Mouse (Mus musculus) midbrain, embryonic 15.5 days (tissue): ENCODE measurements around the gene Chst8. TPM values are rescaled to one million over a fixed set of nuclear protein-coding genes. Genes with fewer than 3 reads are reported as not detected.

ENCODE experiments used
- ATAC-seq: fragments of 200-750 bp; cut with Nextera tagmentation; replicated peaks from 2 replicates; pipeline ENCODE4 v1.8.0; 2017; ENCODE audit warnings: moderate TSS enrichment
- H3K27ac ChIP-seq: fragments of 300-500 bp; sonication (generic); 2 replicates; pipeline ENCODE4 v1.5.1; 2015; ENCODE audit warnings: mild to moderate bottlenecking, inconsistent platforms
- H3K27me3 ChIP-seq: fragments of 300-500 bp; sonication (generic); replicated peaks from 2 replicates; pipeline ENCODE4 v1.6.1; 2015; ENCODE audit warnings: inconsistent platforms
- H3K36me3 ChIP-seq: fragments of 300-500 bp; sonication (generic); replicated peaks from 2 replicates; pipeline ENCODE4 v1.6.1; 2015; ENCODE audit warnings: inconsistent platforms
- H3K4me1 ChIP-seq: fragments of 300-500 bp; sonication (generic); 2 replicates; pipeline ENCODE4 v1.6.1; 2015; ENCODE audit warnings: inconsistent platforms
- H3K4me2 ChIP-seq: fragments of 300-500 bp; sonication (generic); 2 replicates; pipeline ENCODE4 v1.6.1; 2015; ENCODE audit warnings: inconsistent platforms, mild to moderate bottlenecking, moderate library complexity
- H3K4me3 ChIP-seq: fragments of 300-500 bp; sonication (generic); 2 replicates; pipeline ENCODE4 v1.5.1; 2015; ENCODE audit warnings: mild to moderate bottlenecking, inconsistent platforms
- H3K9ac ChIP-seq: fragments of 300-500 bp; sonication (generic); 2 replicates; pipeline ENCODE4 v1.6.1; 2015; ENCODE audit warnings: mild to moderate bottlenecking, inconsistent platforms
- H3K9me3 ChIP-seq: fragments of 300-500 bp; sonication (generic); 2 replicates; pipeline ENCODE4 v1.6.1; 2016; ENCODE audit warnings: inconsistent platforms
- WGBS: fragments of 180-500 bp; shearing (Covaris S2); methylation state at CpG from one replicate; pipeline ENCODE4 v1.1.7; 2015; ENCODE audit warnings: mixed read lengths; 5-methylcytosine and 5-hydroxymethylcytosine counted together
- polyA plus RNA-seq: library from polyadenylated mRNA; unstranded; fragments of >200 nt; fragmentation: Nextera tagmentation; extraction: Ambion mirVana; gene quantifications from 2 replicates; pipeline ENCODE4 v1.2.1, GENCODE M21; 2015

Gene Chst8
- polyA plus RNA-seq, 1 experiment from 2014 or later, result 17.1 TPM

DNA sequence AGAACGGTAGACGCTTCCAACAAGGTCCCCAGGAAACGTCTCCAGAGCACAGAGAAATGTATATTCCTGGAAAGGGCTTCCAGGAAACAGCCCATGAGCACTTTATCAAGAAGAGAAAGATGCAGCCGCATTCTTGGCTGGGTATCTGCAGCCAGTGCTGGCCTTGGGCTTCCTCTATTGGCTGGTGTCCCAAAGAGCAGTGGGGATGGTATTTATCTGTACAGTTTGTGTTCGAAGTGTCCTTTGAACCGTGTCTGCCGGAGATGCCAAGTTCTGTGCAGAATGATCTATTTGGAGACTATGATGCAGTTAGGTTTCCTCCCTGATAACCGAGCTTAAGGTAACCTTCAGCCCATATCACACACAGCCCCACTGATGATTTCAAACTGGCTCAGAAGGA is 43.0 kb downstream of the Chst8 start:
- H3K9me3 ChIP-seq, result no peaks in the 10 kb centered on the region
- peaks cover 24% of the 10 kb centered on the region for H3K4me1 ChIP-seq
- H3K27ac ChIP-seq, result no peak overlapping the region
- no peak overlapping the region for H3K9ac ChIP-seq
- no peaks in the 10 kb centered on the region for H3K27me3 ChIP-seq
- no peak overlapping the region for H3K4me2 ChIP-seq
- ATAC-seq, result no peak
- no peak overlapping the region for H3K4me3 ChIP-seq
- H3K36me3 ChIP-seq, result no peaks in the 10 kb centered on the region
- 77% methylated on average over 8 of the region's 8 CpGs for WGBS

DNA sequence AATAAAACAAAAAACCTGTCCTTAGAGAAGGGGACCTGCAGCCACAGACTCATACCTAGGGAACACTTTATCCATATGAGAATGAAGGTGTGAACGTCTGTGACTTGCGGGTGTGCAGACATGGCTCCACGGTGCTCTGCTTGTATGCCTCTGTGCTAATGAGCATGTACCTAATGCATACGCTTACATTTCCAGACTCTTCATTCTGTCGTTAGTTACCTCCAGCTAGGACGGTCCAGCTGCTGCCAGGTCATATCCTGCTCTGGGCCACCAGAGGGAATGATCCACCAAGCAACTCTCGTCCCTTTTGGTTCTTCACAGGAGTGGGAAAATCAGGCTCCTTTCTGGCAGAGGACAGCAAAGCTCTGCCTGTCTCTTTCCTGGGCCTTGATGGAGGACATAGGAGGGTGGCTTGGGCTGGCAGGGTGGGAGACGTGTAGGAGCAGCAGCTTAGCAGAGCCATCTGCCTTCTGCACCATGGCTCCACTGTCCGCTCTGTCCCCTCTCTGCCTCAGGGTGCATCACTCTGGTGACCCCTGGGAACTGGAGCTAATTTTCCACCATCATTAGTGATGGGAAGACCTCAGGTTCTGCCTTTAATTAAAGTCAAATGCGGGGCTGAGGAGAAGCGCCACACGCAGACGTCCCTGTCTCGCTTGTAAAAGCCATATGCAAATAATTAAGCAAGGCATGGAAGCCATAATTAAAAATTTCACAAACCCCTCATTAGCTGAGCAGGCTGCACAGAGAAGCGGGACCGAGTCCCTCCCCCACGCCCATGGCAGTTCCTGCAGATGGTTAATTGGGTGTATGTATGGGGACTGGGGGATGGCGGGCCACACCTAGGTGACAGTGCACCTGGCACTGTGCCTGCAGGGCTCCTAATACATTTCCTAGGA is 48.0 kb downstream of the Chst8 start:
- Histone ChIP-seq H3K9me3 (no peaks in the 10 kb centered on the region), H3K4me1 (peaks cover 17% of the 10 kb centered on the region), H3K4me2 (no peak overlapping the region), H3K36me3 (no peaks in the 10 kb centered on the region), H3K27ac (peak overlapping the region; percentile 70), H3K9ac (no peak overlapping the region), H3K27me3 (no peaks in the 10 kb centered on the region), H3K4me3 (no peak overlapping the region)
- WGBS, result 44% methylated on average over 18 of the region's 18 CpGs
- ATAC-seq, result peak; percentile 67; the same call in 1 of the 2 replicates

DNA sequence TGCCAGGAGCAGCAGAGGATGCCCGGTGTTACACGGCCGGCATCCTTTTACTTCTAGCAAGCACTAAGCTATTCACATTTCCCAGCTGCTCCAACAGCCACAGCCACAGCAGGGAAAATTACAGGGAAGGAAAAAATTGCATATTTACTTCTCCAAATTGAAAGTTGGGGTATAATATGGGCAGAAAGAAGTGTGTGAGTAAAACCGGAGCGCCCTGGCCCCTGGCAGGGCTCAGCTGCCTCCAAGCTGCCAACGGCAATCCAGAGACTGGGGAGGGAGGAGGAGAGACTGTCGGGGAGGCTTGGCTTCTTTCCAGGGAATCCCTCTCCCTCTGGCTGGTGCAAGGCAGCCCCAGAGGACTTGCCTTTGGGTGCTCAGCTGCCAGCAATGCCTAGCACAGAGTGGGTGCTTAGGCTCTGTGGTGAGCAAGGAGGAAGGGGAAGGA is 53.1 kb downstream of the Chst8 start:
- no peaks in the 10 kb centered on the region; the same call in 1 of the 2 replicates for H3K9me3 ChIP-seq
- no peak overlapping the region for H3K9ac ChIP-seq
- no peaks in the 10 kb centered on the region for H3K27me3 ChIP-seq
- no peak overlapping the region for H3K4me2 ChIP-seq
- H3K36me3 ChIP-seq, result no peaks in the 10 kb centered on the region
- peaks cover 21% of the 10 kb centered on the region for H3K4me1 ChIP-seq
- WGBS, result 40% methylated on average over 7 of the region's 7 CpGs
- no peak overlapping the region for H3K4me3 ChIP-seq
- peak overlapping the region; percentile 44; the same call in 1 of the 2 replicates for H3K27ac ChIP-seq
- ATAC-seq, result no peak

DNA sequence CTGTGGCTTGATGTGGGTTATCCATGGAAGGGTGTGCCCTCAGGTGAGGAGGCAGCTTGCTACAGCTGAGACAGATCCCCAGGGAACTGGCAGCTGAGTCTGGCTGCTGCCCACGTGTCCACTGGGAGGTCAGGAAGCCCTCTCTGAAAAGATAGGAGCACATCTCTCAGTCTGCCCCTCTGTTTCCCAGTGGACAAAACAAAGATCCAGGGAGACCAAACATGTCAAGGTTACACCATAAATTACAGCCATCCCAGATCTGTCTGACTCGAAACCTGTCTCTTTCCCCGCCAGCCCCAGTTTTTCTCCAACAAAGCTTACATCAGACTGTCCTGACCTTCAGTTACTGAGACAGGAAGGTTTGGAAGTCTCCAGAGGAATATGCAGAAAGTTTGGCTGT is 53.8 kb downstream of the Chst8 start:
- no peak overlapping the region for H3K4me3 ChIP-seq
- 0 out of 2 replicates have a peak overlapping the region, but pooled peaks have one; percentile 32 for H3K27ac ChIP-seq
- H3K36me3 ChIP-seq, result no peaks in the 10 kb centered on the region
- peaks cover 20% of the 10 kb centered on the region for H3K4me1 ChIP-seq
- ATAC-seq, result no peak
- H3K9ac ChIP-seq, result no peak overlapping the region
- H3K9me3 ChIP-seq, result no peaks in the 10 kb centered on the region; the same call in 1 of the 2 replicates
- H3K4me2 ChIP-seq, result no peak overlapping the region
- no peaks in the 10 kb centered on the region for H3K27me3 ChIP-seq
- 64% methylated on average over 3 of the region's 3 CpGs for WGBS

DNA sequence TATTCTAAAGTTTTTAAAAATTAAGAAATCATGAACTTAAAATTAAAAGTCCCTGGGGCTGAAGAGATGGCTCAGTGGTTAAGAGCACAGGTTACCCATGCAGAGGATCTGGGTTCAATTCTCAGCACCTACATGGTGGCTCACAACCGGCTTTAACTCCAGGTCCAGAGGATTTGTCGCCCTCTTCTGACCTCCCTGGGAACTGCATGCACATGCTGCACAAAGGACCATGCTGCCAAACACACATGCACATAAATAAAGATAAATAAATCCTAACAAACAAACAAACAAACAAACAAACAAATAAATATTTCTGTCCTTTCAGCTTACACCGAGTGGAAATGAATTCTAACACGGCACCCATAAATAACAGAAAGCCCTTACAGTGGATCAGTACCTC is 55.0 kb downstream of the Chst8 start:
- Histone ChIP-seq H3K4me2 (no peak overlapping the region), H3K4me1 (peaks cover 32% of the 10 kb centered on the region), H3K9me3 (no peaks in the 10 kb centered on the region; the same call in 1 of the 2 replicates), H3K4me3 (no peak overlapping the region), H3K27ac (no peak overlapping the region), H3K36me3 (no peaks in the 10 kb centered on the region), H3K27me3 (no peaks in the 10 kb centered on the region), H3K9ac (no peak overlapping the region)
- 84% methylated on average over 4 of the region's 4 CpGs for WGBS
- ATAC-seq, result no peak

DNA sequence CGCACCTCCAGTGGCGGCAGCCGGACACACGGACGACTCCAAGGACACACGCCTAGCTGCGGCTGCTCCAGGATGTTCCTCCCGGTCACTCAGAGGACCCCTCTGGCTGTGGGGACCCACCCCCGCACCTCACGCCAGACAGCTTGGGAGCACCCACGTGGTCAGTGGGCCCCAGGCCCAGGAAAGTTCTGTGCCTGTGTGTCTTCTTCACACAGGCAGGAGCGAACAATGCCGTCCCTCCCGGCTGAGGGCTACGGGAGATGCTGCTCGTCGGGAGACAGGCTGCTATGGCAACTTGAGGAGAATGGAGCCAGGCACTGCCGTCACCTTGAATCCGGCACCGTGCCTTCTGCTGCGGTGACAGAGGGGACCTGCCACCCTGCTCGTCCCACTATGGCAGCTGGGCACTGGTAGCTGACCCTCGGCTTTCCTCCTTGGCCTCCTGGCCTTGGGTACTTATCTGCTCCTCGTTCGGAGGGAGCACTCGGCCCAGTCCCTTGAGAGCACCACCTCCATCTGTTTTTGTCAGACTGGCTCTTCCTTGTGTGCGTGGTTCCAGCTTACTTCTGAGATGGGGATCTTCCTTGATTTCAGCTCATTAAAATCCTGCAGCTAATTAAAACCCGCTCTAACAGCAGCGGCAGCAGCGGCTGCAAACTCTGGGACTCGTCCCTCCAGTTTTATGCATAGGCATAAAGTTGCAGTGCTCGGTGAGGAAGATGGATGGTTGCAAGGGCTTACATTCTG is 59.2 kb downstream of the Chst8 start:
- Histone ChIP-seq H3K4me3 (no peak overlapping the region), H3K36me3 (no peaks in the 10 kb centered on the region), H3K9me3 (no peaks in the 10 kb centered on the region; the same call in 1 of the 2 replicates), H3K4me2 (peak overlapping the region; percentile 32), H3K27ac (peak overlapping the region; percentile 49), H3K9ac (no peak overlapping the region), H3K4me1 (peaks cover 27% of the 10 kb centered on the region), H3K27me3 (no peaks in the 10 kb centered on the region)
- 47% methylated on average over 32 of the region's 32 CpGs for WGBS
- peak; percentile 53; the same call in 1 of the 2 replicates for ATAC-seq

DNA sequence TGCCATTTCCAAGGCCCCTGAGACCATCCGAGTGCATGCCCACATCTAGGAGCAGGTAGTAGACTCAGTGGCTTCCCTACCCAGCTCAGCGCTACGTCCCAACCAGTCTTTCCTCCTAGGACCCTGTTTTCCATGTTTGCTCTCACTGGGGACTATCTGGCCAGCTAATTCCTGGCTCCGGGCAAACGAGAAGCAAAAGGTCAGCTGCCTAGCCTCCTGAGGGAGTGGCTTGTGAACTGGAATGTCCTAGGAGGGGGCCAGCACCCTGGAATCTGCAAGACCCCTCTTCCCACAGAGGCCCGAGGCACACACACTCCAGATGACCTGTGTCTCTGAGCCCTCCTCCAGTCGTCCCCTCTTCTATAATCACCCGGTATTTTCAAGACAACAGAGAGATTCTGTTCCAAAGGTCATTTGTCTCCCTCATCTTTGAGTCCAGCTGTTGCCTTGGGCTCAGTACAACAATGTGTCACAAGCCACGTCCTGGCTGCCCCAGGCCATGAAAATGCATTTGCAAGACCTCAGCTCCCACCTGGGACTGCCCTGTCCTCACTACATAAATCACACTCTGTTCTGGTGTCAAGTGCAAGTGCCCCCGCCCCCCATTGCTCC is 60.3 kb downstream of the Chst8 start:
- Histone ChIP-seq H3K27ac (no peak overlapping the region), H3K9ac (no peak overlapping the region), H3K4me1 (peaks cover 22% of the 10 kb centered on the region), H3K36me3 (no peaks in the 10 kb centered on the region), H3K9me3 (no peaks in the 10 kb centered on the region; the same call in 1 of the 2 replicates), H3K27me3 (no peaks in the 10 kb centered on the region), H3K4me2 (no peak overlapping the region), H3K4me3 (no peak overlapping the region)
- 47% methylated on average over 10 of the region's 10 CpGs for WGBS
- no peak for ATAC-seq

DNA sequence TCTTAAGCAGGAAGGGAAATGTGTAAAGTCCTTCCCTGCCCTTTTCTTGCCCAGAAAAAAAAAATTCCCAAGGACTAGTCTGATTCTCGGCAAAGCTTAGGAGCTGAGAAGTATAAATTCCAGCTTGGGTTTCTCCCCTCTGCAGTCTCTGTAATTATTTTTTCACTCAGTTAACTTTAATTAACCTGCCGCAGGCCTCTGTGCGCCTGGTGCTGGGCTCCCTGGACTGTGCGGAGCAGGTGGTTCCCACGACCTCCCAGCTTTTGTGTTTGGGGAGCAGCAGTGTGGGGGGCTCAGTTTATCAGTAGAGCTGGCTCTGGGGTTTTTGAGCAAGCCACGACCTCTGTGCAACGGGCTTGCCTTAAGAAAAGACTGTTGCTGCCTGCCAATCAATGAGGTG is 62.2 kb downstream of the Chst8 start:
- H3K27ac ChIP-seq, result no peak overlapping the region
- 43% methylated on average over 7 of the region's 7 CpGs for WGBS
- H3K9ac ChIP-seq, result no peak overlapping the region
- no peaks in the 10 kb centered on the region for H3K36me3 ChIP-seq
- H3K4me3 ChIP-seq, result no peak overlapping the region
- H3K4me2 ChIP-seq, result no peak overlapping the region
- H3K27me3 ChIP-seq, result no peaks in the 10 kb centered on the region
- peaks cover 32% of the 10 kb centered on the region for H3K4me1 ChIP-seq
- H3K9me3 ChIP-seq, result no peaks in the 10 kb centered on the region
- no peak for ATAC-seq

DNA sequence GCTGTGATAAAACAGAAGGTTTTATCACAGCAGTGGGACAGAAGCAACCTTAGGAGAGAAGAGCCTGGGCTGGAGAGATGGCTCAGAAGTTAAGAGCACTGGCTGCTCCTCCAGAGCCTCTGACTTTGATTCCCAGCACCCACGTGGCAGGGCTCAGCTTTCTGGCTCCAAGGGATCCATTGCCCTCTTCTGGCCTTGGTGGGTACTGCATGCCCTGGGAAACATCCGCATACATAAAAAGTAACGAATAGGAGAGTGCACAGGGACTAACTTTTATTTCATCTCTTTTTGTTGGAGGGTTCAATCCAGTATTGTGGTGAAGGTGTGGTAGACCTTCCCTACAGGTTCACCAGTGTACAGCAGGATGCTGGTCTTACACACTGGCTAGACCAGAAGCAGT is 62.8 kb downstream of the Chst8 start:
- Histone ChIP-seq H3K27me3 (no peaks in the 10 kb centered on the region), H3K4me1 (peaks cover 32% of the 10 kb centered on the region), H3K4me2 (no peak overlapping the region), H3K9ac (no peak overlapping the region), H3K4me3 (no peak overlapping the region), H3K36me3 (no peaks in the 10 kb centered on the region), H3K27ac (no peak overlapping the region), H3K9me3 (no peaks in the 10 kb centered on the region)
- ATAC-seq, result no peak
- 51% methylated on average over 3 of the region's 3 CpGs for WGBS

DNA sequence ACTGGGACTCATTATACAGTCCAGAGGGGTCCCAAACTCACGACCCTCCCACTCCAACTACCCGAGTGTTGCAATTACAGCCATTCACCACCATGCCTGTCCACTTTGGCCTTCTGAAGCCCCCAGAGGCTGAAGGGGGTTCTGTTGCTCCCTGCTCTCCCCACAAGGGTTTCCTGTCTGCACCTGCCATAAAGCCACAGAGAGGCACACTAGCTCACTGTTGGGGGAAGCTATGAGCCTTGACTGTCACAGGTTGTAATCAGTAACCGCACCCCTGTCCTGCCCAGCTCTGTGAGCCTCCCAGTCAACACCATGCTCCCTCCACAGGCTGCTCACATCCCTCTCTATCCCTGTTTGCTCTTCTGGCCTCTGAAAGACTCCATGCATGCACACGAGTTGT is 64.0 kb downstream of the Chst8 start:
- no peaks in the 10 kb centered on the region for H3K9me3 ChIP-seq
- H3K27me3 ChIP-seq, result no peaks in the 10 kb centered on the region
- H3K36me3 ChIP-seq, result no peaks in the 10 kb centered on the region
- H3K4me2 ChIP-seq, result no peak overlapping the region
- no peak overlapping the region for H3K9ac ChIP-seq
- H3K4me3 ChIP-seq, result no peak overlapping the region
- 67% methylated on average over 4 of the region's 4 CpGs for WGBS
- ATAC-seq, result no peak
- H3K27ac ChIP-seq, result no peak overlapping the region
- H3K4me1 ChIP-seq, result peaks cover 28% of the 10 kb centered on the region

DNA sequence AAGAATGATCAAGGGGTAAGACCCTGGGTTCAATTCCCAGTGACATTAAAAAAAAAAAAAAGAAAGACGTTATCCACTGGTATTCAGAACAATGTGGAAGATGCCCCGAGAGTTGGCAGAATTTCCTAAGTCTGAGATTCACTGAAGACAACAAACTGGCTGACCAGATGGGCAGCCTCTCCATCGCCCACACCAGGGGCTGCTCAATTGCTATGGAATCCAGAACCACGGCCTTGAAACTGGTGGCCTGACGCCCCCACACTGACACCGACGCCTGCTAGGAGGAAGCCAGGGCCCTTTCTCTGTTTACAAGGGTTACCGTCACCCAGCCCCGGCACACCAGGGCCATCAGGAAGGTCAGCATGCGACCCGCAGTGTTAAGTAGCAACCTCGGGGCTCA is 64.8 kb downstream of the Chst8 start:
- no peak overlapping the region for H3K4me3 ChIP-seq
- no peak overlapping the region for H3K9ac ChIP-seq
- ATAC-seq, result no peak
- H3K27me3 ChIP-seq, result no peaks in the 10 kb centered on the region
- no peak overlapping the region for H3K4me2 ChIP-seq
- WGBS, result 86% methylated on average over 12 of the region's 12 CpGs
- no peaks in the 10 kb centered on the region for H3K9me3 ChIP-seq
- peaks cover 19% of the 10 kb centered on the region for H3K4me1 ChIP-seq
- no peak overlapping the region for H3K27ac ChIP-seq
- no peaks in the 10 kb centered on the region for H3K36me3 ChIP-seq

DNA sequence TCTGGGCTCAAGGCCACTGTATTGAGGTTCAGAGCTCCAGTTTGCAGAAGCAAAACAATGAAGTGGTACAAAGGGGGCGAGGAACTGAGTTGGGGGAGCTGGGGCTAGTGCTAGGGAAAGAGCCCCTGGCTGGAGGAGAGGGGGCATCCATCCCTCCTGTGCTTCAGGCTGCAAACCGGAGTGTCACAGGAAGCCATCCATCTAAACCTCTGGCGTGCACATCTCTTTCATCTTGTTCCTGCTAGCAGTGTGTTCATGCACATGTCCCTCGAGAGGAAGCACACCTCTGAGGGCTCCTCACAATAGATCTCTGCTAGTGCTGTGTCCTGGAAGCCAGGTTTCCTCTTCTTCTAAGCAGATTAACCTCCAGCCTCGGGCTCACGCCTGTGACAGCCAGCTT is 65.9 kb downstream of the Chst8 start:
- Histone ChIP-seq H3K36me3 (no peaks in the 10 kb centered on the region), H3K9ac (no peak overlapping the region), H3K4me2 (no peak overlapping the region), H3K9me3 (no peaks in the 10 kb centered on the region), H3K4me1 (peaks cover 10% of the 10 kb centered on the region), H3K4me3 (no peak overlapping the region), H3K27me3 (no peaks in the 10 kb centered on the region), H3K27ac (no peak overlapping the region; the same call in 1 of the 2 replicates)
- 46% methylated on average over 6 of the region's 6 CpGs for WGBS
- no peak for ATAC-seq
